Mouse (Mus musculus) left cerebral cortex, postnatal 10 days (tissue): ENCODE results near the gene Nr1h4. TPM values are rescaled to one million over a fixed set of nuclear protein-coding genes. Genes with fewer than 3 reads are reported as not detected.

ENCODE experiments used
- DNase-seq, 2 experiments: peaks; one replicate each; pipeline ENCODE4 v3.0.0; 2021 to 2022; ENCODE audit warnings: low spot score in 2 of 2, mixed read lengths in 1 of 2; ENCODE audit errors: extremely low spot score in 1 of 2
- intact Hi-C: fragments of 180-260 bp; cut with DNase I; formaldehyde crosslinking; loops from one replicate; pipeline ENCODE4 v1.15.1; 2025
- total RNA-seq, 2 experiments: library from RNA; stranded (reverse); gene quantifications; 2 replicates each; pipeline ENCODE4 v1.2.3; 2021

Gene Nr1h4
- total RNA-seq, 2 experiments from 2014 or later: 0.17 to 0.34 TPM

DNA sequence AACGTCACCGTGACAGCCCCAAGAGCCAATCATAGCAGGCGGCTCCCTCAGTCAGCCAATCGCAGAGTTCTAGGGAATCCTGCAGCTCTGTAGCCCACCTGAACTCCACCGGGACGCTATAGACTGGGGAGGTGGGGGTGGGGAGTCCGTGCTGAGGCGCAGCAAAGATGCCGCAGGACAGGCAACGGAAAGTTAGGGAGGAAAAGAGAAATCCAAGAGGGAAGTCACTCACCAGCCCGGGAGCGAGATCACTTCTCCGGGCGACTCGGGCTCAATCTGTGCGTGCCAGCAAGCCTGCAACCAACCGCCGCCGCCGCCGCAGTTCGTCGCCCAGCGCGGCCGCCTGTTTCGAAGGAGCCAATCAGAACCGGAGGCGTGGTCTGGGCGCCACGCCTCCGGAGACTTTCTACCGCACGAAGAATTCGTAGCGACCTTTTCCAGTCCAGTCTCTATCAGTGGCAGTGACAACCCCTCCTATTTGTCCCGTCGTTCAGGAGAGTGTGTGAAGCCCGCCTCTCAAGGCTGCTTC lies 89.7 kb downstream of the Nr1h4 start, which contains the start of gene Gas2l3:
Gene Gas2l3, minus strand, starts transcription at position 345 of the 529 bp plus-strand sequence.
- intact Hi-C loops: loop anchor here (5.0 kb wide), 1 partner anchor 116 kb away; no protein-coding TSS in a partner anchor
- peak; percentile 70 to 91 for DNase-seq

DNA sequence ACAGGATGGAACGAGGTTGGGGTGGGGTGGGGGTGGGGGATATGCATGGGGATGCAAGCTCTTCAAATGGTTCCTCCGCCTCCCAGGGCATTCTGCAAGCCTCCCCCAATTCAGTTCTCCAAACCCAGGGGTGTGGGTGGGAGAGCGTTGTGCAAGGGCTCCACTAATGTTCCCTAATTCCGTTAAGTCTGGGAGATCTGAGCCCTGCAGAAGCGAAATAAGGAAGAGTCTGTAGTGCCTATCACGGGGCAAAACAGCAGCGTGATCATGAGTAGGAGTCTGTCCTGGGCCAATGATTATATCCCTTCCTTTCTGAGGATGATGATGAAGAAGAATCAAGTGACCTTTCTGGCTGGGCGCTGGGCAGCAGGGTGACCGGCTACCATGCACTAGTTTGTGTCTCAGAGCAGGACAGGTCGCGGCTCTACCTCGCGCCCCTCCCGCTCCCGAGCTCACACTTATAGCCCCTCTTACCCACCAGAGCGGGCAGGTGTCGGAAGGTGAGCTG lies 90.2 kb downstream of the Nr1h4 start:
- no peak for DNase-seq
- intact Hi-C loops: loop anchor here (5.0 kb wide), 1 partner anchor 116 kb away; no protein-coding TSS in a partner anchor

DNA sequence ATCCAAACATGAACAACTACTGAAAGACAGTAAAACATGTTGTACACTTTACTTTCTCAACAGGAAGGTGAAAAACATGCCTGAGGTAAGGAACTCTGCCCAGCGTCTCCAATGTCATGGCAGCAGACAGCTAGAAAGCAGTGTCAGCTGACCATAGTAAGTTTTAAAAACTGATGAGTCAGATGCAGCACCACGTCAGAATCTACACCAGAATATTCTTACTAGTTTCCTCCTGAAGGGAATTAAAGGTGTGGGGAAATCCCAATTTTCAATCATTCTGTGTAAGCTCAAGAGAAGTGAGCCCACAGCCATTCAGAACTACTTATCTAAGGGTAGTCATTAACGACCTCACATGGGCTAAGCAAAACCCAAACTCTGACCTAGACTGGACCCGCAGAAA lies 90.7 kb downstream of the Nr1h4 start:
- intact Hi-C loops: loop anchor here (5.0 kb wide), 1 partner anchor 115 kb away; no protein-coding TSS in a partner anchor
- no peak for DNase-seq

- intact Hi-C loops: loop anchor here (5.0 kb wide), 1 partner anchor 115 kb away; no protein-coding TSS in a partner anchor
Observed at GRCm38 (mm10) chr10:89441961-89442360, 91.4 kb downstream of the Nr1h4 start.

GRCm38 (mm10) chr10:89439380-89439779 lies 94.0 kb downstream of the Nr1h4 start:
- intact Hi-C loops: no loop called here
- DNase-seq: no peak

More at GRCm38 (mm10) chr10:89441961-89442360, 91.4 kb downstream of the Nr1h4 start:
- DNase-seq: no peak

GRCm38 (mm10) chr10:89437996-89438395 lies 95.4 kb downstream of the Nr1h4 start:
- intact Hi-C loops: no loop called here
- DNase-seq: no peak

- no peak for DNase-seq
- intact Hi-C loops: no loop called here
Observed at GRCm38 (mm10) chr10:89437472-89437871, 95.9 kb downstream of the Nr1h4 start.

- DNase-seq: no peak
- intact Hi-C loops: no loop called here
Observed at GRCm38 (mm10) chr10:89435920-89436319, 97.5 kb downstream of the Nr1h4 start.

- intact Hi-C loops: no loop called here
- no peak for DNase-seq
Observed at GRCm38 (mm10) chr10:89435413-89435812, 98.0 kb downstream of the Nr1h4 start.

DNA sequence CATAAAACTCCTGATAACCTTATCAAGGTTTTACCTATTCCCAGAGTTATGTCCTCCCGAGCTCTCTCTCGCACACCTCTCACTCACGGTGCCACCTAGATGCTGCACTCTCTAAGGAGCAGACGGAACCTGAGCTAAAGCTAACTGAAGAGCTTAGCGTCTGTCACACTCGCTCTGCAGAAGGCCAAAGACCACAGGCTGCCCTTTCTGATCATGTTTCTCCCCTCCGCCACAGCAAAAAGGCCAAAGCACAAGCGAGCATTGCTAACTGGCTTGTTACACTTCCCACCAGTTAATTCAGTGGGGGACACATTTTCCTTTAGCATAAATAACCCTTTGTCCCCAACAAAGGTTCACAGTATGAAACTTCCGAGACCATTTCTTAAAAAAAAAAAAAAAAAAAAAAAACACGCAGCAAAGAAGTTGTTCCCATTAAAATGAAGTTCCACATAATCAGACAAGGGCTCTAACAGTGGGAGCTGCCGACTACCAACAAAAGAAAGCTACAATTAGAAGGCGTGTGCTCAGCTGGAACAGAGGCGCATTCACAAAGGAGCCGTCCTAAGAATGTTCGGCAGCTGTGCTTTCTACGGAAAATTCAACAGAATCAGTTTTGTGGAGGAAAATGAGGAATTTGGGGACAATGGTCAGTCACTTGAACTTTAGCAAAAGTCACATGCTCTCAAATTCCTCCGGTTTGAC lies 98.7 kb downstream of the Nr1h4 start:
- DNase-seq: no peak
- intact Hi-C loops: no loop called here

DNA sequence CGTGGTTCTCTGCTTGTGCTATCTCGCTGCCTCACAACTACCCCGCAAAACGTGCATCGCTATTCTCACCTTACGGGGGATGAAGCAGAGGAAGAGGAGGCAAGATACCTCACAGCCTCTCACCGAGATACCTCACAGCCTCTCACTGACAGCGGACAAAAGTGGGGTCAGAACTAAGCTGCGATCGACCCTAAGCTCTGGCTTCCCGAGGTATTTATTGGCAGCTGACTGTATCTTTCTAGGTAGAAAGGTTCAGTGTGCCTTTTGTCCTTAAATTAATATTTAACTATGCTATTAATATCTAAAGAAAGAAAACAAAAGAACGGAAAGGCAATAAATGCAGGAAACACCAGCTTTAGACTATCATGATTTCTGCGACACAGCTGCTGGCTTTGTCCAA lies 100.6 kb downstream of the Nr1h4 start:
- DNase-seq: no peak
- intact Hi-C loops: no loop called here

GRCm38 (mm10) chr10:89430751-89431150 lies 102.6 kb downstream of the Nr1h4 start:
- intact Hi-C loops: no loop called here
- no peak for DNase-seq

DNA sequence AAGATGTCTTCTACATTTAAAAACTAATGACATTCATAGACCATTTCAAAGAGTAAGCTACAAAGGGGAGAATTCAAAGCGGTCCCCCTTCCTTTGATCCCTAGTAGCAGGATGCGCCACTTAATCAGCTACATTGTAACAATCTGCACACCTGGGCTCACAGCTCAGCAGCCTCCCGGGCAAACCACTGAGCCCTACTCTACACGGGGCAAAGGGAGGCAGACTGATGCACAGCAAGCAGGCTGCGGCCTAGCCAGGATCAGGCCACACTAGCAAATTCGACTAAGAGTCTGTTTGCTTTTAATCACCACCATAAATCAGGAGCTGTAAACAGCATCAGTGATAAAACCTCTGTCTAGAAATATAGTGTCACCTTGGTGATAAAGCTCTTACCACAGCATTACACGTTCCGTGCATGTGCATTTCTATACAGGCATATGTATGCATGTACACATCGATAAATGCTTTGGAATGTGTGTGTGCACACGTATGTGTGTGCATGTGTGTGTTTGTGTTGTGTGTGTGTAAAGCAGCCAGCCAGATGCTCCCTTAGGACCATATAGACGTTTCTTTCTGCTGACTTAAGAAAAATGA lies 108.5 kb downstream of the Nr1h4 start:
- DNase-seq: no peak
- intact Hi-C loops: no loop called here

GRCm38 (mm10) chr10:89424217-89424616 lies 109.2 kb downstream of the Nr1h4 start:
- DNase-seq: no peak
- intact Hi-C loops: no loop called here

DNA sequence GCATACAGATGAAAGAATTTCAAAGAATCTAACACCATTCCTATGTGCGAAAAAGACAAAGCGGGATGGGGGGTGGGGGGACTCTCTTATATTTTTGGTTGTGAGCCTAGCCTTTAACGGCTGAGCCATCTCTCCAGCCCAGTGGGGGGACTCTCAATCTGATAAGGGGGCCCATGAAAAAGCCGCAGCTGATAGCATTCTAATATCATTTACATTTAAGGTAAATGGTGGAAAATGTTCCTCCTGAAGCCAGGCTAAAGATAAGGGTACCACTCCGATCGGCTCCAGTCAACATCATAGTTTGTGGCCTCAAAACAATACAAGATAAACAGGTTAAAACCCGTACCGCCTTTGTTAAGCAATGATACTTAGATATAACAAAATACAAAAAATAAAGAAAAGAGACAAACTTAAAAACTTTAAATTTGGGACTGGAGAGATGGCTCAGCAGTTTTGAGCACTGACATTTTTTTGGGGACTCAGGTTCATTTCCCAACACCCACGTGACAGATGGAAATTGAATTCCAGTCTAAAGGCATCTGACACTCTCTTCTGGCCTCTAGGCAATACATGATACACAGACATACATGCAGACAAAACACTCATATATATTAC lies 110.1 kb downstream of the Nr1h4 start:
- intact Hi-C loops: no loop called here
- no peak for DNase-seq

DNA sequence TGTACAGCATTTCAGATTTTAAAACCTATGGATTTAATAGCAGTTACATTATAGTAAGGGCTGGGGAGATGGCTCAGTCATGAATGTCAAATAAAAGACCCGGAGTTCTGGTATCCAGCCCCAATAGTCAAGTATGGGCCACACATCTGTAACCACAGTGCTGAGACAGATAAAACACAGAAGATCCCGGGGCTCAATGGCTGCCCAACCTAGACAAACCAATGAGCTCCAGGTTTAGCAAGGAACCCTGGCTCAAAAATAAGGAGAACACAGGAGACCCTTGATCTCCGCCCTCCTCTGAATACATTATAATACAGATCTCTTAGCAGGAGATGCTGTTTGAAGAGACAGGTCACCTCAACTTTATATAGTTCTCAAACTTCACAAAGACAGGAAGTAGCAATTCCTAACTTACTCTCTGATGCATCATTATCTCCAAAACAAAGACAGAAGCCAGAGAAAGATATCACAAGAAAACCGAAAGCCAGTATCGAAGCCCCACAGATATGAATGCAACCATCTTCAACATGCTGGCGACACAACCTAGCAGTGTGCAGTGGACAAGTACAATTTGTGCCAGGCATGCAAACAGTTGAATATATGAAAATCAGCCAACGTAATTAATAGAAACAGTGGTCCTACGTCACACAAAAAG lies 110.8 kb downstream of the Nr1h4 start:
- DNase-seq: no peak
- intact Hi-C loops: no loop called here

DNA sequence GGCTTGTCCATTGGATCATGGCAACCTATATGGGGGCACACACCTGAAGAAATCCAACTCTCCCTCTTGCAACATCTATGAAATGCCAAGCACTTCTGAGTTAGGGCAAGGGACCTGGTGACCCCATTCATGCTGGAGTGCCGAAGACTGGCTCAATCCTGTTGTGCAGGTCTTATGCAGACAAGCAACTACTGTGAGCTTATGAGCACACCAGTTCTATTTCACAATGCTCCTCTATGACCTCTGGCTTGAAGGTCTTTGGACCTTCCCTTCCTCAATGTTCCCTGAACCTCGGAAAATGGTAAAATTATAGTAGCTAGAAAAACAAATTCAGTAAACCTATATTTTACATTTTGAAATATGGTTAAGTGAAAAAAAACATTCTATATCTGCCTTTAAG lies 115.4 kb downstream of the Nr1h4 start:
- no peak for DNase-seq
- intact Hi-C loops: no loop called here

GRCm38 (mm10) chr10:89415478-89415877 lies 117.9 kb downstream of the Nr1h4 start:
- intact Hi-C loops: no loop called here

DNA sequence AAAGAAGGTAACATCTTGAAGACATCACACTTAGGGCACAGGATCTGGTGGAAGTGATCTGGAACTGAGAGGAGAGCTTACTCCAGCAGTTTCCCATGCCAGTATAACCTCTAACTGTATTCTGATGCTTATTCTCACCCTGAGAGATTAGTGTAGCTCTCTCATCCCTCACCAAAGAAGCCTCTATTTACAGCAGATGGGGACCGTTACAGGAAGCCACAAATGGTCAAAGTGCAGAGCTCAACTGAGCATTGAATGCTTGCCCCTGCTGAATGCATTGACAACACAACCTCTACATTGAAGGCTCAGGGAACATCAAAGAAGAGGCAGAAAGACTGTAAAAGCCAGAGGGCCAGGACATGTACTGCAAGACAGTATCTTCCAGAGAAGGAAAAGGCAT lies 125.8 kb downstream of the Nr1h4 start:
- DNase-seq: no peak
- intact Hi-C loops: no loop called here

More at GRCm38 (mm10) chr10:89415478-89415877, 117.9 kb downstream of the Nr1h4 start:
- DNase-seq: no peak
